Mouse (Mus musculus): ENCODE data around the gene Mrps21.
A peak's percentile ranks its signal among the peaks of the same experiment; 100 is the strongest.

DNA sequence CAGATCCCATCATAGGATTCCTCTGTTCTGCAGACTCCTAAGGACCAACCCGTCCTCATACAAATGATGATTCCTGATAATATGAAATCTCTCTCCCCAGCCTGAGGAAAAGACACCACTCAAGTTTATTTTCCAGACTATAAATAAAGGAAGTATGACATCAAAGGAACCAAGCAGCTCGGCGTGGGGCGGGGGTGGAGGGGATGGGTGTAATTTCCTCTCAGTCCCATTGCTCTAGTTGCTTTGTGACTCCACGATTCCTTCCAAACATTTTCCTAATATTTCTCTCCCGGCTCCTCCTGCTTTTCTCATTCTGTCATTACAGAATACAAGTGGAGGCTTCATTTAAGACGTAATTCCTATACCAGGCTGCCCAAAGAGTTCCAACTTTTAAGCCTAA, 21.8 kb upstream of the Mrps21 start:
- TF ChIP-seq CTCF (IDR thresholded peaks at IDR 0.05) (no peak), EP300 (IDR thresholded peaks at IDR 0.05) (0 out of 2 replicates have a peak, but pooled peaks have one; percentile 61)

Measured in lung, postnatal 0 days (tissue).